Mouse (Mus musculus) bone marrow, adult 2 months (tissue): ENCODE results near the gene Il4i1.

Source experiments
- CTCF ChIP-seq: fragments of 200-500 bp; IDR thresholded peaks from 2 replicates; pipeline ENCODE4 v1.5.1; 2011; ENCODE audit warnings: low read length, control low read depth; ENCODE audit not compliant: control insufficient read depth, insufficient read depth
- POLR2A ChIP-seq: fragments of 200-500 bp; IDR thresholded peaks from 2 replicates; pipeline ENCODE4 v1.6.1; 2011; ENCODE audit warnings: low read depth, mild to moderate bottlenecking, control low read depth, low read length, borderline replicate concordance; ENCODE audit not compliant: control insufficient read depth

DNA sequence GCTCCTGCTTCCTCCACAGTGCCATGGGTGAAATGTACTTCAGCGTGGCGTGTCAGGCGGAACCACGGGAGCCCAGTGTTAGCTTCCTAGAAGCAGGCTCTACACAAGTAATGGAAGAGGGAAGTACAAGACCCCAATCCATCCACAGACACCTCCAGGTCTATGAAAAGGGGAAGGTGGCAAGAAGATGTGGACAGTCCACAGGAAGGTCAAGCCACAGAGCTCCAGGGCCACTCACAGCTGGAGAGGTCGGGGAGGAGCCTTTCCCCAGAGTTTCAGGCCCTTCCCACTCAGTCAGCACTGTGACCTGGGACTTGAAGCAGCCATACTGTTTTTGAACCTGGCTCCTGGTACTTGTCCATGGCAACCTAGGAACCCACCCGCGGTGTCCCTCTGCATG is 70.8 kb downstream of the Il4i1 start:
- TF ChIP-seq CTCF (no peak), POLR2A (no peak)
